Mouse (Mus musculus): ENCODE data around the gene Vmn2r111.
"Not testable (repeated sequence)": the region's sequence is repeated elsewhere in the genome, so short reads cannot be mapped to it uniquely, and the experiment has no call there.

Vmn2r111 gene

DNA sequence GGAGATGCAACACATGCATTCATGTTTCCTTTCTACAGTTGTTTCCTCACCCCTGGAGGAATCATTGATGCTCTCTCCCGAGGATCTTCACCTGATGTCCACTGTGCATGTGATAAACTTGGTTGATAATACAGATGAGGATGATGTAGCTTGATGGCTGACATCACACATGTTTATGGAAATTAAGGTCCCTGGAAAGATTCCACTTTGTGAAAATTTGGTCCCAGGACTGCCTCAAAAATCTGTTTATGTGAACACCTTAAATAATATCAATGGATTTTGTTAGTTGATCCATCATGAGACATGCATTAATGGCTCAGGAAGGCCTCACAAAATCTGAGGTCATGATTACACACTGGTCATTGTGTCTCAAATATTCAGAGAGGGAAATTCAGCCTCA, at the start of gene Vmn2r111:
Gene Vmn2r111 (minus strand): TSS at position 101 of the 400 bp plus-strand sequence.
- not testable (repeated sequence) for DNase-seq (ENCODE audit: low spot score in 2 of 2)

DNA sequence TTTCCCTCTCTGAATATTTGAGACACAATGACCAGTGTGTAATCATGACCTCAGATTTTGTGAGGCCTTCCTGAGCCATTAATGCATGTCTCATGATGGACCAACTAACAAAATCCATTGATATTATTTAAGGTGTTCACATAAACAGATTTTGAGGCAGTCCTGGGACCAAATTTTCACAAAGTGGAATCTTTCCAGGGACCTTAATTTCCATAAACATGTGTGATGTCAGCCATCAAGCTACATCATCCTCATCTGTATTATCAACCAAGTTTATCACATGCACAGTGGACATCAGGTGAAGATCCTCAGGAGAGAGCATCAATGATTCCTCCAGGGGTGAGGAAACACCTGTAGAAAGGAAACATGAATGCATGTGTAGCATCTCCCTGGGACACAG, 27.4 kb upstream of the Vmn2r111 start, which contains the start of gene Vmn2r112:
Gene Vmn2r112 (plus strand): TSS at position 301 of the 400 bp plus-strand sequence.
- not testable (repeated sequence) for DNase-seq (ENCODE audit: low spot score in 2 of 2)

DNA sequence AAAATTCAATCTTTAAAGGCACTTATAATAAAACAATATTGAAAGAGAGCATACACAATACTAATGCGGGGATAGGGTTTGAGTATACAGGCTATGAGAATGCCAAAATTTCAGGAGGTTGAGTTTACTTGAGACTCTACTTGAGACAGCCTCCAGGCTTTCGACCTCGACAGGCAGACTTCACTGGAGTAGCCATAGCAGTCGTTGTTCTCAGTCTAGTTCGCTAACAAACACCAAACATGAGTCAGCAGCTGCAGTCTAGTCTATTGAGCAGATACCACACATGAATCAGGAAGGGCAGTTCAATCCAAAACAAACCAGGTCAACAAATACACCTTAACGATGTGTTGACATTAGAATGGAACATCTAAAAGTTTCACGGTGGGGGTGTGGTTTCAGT, 52.8 kb downstream of the Vmn2r111 start:
- not testable (repeated sequence) for DNase-seq (ENCODE audit: low spot score in 2 of 2)

DNA sequence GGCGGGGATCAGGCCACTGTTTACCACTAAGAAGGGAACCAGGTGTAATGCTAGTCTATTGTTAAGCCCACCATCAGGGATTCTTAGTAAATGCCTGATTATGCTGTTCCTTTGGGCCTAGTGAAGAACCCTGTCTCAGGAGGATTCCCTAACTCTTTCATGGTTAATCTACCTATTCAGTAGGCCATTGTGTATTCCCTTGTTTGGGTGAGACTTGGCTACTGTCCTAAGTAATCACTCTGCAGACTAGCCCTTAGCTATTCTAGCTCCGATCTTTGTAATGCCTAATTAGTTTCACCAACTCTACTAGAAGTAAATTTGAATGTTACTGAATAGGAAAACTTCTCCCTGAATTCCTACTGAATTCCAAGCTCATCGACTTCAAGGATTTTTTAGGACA, 53.2 kb downstream of the Vmn2r111 start:
- not testable (repeated sequence) for DNase-seq (ENCODE audit: low spot score in 2 of 2)

DNA sequence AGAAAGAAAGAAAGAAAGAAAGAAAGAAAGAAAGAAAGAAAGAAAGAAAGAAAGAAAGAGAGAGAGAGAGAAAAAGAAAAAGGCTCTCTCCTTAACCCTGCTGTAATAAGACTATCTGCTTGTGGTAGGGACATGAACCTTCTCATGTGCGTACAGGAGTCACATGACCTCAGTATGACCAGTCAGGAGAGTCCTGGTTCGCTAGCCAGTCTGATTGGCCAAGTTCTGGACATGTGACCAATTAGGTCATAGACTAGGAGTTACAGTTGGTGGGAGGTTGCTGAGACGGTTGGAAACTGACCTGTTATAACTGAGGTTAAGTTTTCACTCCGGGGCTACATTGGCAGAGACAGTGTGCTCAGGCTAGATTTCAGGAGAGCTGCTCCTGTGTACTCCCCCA, 76.2 kb downstream of the Vmn2r111 start:
- no peak for DNase-seq (ENCODE audit: low spot score in 2 of 2)

Measured in right cerebral cortex, postnatal 10 days (tissue).